Mouse (Mus musculus): Measurements from ENCODE around the gene Trim11.

Trim11 gene

GRCm38 (mm10) chr11:58967346-58967745, 10.5 kb upstream of the Trim11 start:
- TF ChIP-seq GATA4 (IDR thresholded peaks at IDR 0.05; ENCODE audit: insufficient replicate concordance, low read length): no peak

- no peak for TF ChIP-seq GATA4 (IDR thresholded peaks at IDR 0.05; ENCODE audit: insufficient replicate concordance, low read length)
Observed at GRCm38 (mm10) chr11:58968551-58968950, 9.3 kb upstream of the Trim11 start.

GRCm38 (mm10) chr11:58969027-58969426, 8.9 kb upstream of the Trim11 start:
- no peak for TF ChIP-seq GATA4 (IDR thresholded peaks at IDR 0.05; ENCODE audit: insufficient replicate concordance, low read length)

DNA sequence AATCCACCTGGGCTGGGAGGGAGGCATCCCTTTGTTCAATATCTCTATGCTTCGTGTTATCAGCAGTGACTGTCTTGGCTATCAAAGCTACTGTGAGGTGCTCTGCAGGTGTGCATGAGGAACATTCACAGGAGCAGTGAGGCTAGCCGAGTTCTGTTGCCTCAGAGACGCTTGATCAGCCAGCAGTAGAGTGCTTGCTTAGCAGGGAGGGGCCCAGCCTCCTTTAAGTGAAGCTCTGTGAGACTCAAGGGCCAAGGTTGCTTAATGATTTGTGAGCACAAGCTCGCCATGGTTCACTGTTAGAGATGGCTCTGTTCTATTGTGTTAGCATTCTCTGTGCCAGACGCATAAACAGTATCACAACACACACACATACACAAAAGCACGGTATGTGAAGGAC, 8.2 kb upstream of the Trim11 start:
- TF ChIP-seq GATA4 (IDR thresholded peaks at IDR 0.05; ENCODE audit: insufficient replicate concordance, low read length): no peak

GRCm38 (mm10) chr11:58970831-58971530, 6.9 kb upstream of the Trim11 start:
- no peak for TF ChIP-seq GATA4 (IDR thresholded peaks at IDR 0.05; ENCODE audit: insufficient replicate concordance, low read length)

- no peak for TF ChIP-seq GATA4 (IDR thresholded peaks at IDR 0.05; ENCODE audit: insufficient replicate concordance, low read length)
Observed at GRCm38 (mm10) chr11:58971796-58972195, 6.1 kb upstream of the Trim11 start.

DNA sequence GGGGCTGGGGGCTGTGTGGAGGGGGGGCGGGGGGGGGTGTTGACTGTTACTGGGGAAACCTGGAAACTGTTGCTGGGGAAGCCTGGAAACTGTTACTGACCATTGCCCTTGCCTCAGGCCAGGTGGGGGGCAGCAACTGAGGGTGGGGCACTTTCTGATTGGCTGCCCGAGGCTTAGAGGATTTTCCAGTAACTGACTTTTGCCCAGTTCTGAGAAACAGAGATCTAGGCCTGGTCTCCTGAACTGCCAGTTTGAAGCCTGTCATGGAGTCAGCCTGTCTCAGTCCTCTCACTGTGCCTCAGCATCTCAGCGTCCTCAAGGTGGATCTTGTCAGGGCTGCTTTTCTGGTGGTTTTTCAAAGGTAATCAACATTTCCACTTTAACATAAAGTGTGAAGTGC, 3.5 kb upstream of the Trim11 start:
- TF ChIP-seq GATA4 (IDR thresholded peaks at IDR 0.05; ENCODE audit: insufficient replicate concordance, low read length): no peak

GRCm38 (mm10) chr11:58977150-58977549, 743 bp upstream of the Trim11 start:
- no peak for TF ChIP-seq GATA4 (IDR thresholded peaks at IDR 0.05; ENCODE audit: insufficient replicate concordance, low read length)

DNA sequence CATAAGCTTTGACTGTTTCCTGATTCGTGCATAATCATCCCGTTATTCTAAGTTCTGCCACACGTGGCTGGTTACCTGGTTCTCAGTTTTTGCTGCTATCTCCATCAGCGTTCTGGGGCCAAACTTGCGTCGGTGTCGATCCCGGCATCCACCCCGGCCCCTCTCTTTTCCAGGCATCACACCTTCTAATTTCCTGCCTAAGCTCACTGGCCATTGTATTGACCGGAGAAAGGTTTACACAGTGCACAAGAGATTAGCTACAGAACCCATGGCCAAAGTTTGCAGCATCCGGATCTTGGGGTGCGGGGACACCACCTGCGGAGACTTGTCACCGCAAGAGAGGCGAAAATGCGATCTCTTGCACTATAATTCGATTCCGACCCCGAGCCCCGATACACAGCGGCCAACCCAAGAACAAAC, 276 bp upstream of the Trim11 start:
- no peak for TF ChIP-seq GATA4 (IDR thresholded peaks at IDR 0.05; ENCODE audit: insufficient replicate concordance, low read length)

GRCm38 (mm10) chr11:58978706-58979030, 775 bp downstream of the Trim11 start:
- TF ChIP-seq GATA4 (IDR thresholded peaks at IDR 0.05; ENCODE audit: insufficient replicate concordance, low read length): no peak

- TF ChIP-seq GATA4 (IDR thresholded peaks at IDR 0.05; ENCODE audit: insufficient replicate concordance, low read length): no peak
Observed at GRCm38 (mm10) chr11:58979183-58979582, 1.3 kb downstream of the Trim11 start.

- TF ChIP-seq GATA4 (IDR thresholded peaks at IDR 0.05; ENCODE audit: insufficient replicate concordance, low read length): no peak
Observed at GRCm38 (mm10) chr11:58979661-58980060, 1.8 kb downstream of the Trim11 start.

DNA sequence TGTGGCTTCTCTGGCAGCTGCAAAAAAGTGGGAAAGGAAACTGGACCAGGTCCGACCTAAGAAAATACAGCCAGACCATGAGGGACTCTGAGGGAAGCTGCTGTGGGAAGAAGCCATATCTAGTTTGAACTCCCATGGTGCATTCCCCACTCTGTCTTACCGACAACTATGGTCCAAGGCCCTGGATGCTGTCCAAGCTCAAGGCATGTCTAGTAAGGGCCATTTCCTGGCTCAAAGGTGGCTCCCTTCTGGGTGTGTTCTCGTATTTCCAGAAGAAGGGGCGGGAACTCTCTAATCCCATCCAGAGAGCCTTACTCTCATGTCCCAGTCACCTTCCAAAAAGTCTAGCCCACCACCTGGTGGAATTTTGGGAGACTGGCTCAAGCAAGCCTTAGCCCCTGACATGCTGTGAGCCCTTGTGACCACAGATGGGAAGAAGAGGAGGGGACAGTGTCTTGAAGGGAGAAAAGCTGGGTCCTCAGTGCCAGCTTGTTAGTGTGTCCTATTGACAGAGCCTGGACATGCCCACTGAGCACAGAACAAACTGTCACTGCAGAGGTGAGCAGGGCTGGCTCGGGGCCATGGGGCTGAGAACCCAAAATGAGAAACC, 2.6 kb downstream of the Trim11 start:
- no peak for TF ChIP-seq GATA4 (IDR thresholded peaks at IDR 0.05; ENCODE audit: insufficient replicate concordance, low read length)

GRCm38 (mm10) chr11:58981541-58982447, 3.9 kb downstream of the Trim11 start:
- no peak for TF ChIP-seq GATA4 (IDR thresholded peaks at IDR 0.05; ENCODE audit: insufficient replicate concordance, low read length)

- no peak for TF ChIP-seq GATA4 (IDR thresholded peaks at IDR 0.05; ENCODE audit: insufficient replicate concordance, low read length)
Observed at GRCm38 (mm10) chr11:58982471-58983097, 4.7 kb downstream of the Trim11 start.
